Mouse (Mus musculus) liver, embryonic 14.5 days (tissue): Measurements from ENCODE around the gene Gm14214.

Experiments
- CTCF ChIP-seq: IDR thresholded peaks from 2 replicates; pipeline ENCODE4 v1.5.1; 2016; ENCODE audit warnings: antibody characterized with exemption, low read depth, control low read depth
- EP300 ChIP-seq: IDR thresholded peaks from 2 replicates; pipeline ENCODE4 v1.6.1; 2016; ENCODE audit warnings: antibody characterized with exemption, low read depth

DNA sequence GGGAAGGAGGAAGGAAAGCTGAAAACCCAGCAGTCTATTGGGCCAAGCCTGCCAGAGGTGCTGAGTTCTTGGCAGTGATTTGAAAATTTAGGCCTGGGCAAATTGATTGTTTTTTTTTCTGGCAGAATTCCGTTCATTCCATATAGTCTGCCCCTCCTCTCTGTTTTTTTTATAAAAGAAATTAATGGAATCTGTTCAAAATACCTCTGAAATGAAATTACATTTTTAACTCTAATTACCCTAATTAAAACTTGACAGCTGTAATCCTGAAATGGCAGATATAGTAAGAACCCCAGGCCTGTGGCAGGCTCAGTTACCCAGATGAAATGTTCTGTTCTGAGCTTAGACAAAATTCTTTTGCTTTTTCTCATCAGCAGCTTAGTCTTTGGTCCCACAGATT is 41.0 kb upstream of the Gm14214 start:
- no peak for TF ChIP-seq CTCF
- TF ChIP-seq EP300: no peak
